Mouse (Mus musculus) erythroid progenitor cell, adult 5-6 weeks (primary cell): ENCODE results near the gene Fam174b. TPM values are rescaled to one million over a fixed set of nuclear protein-coding genes. Genes with fewer than 3 reads are reported as not detected.

Experiments
- ATAC-seq: replicated peaks from 2 replicates; pipeline ENCODE4 v1.8.0; 2016; ENCODE audit warnings: moderate number of reproducible peaks, mild to moderate bottlenecking, moderate TSS enrichment, inconsistent platforms; ENCODE audit not compliant: poor library complexity, low FRiP score, severe bottlenecking
- total RNA-seq, 2 experiments: library from RNA; stranded (forward) in 1 of 2; stranded (reverse) in 1 of 2; fragments of 150-400 nt in 1 of 2; fragments of 186-747, 209-891 nt in 1 of 2; gene quantifications; 2 replicates each; pipeline versions ENCODE4 v1.2.3 to v1.2.4; 2015 to 2017; ENCODE audit warnings: low replicate concordance in 2 of 2

Fam174b gene
- total RNA-seq (2015; ENCODE audit: low replicate concordance) (0.72 and 2.1 TPM in 2 replicates), total RNA-seq (2017; ENCODE audit: low replicate concordance) (0.45 and 0.51 TPM in 2 replicates)

DNA sequence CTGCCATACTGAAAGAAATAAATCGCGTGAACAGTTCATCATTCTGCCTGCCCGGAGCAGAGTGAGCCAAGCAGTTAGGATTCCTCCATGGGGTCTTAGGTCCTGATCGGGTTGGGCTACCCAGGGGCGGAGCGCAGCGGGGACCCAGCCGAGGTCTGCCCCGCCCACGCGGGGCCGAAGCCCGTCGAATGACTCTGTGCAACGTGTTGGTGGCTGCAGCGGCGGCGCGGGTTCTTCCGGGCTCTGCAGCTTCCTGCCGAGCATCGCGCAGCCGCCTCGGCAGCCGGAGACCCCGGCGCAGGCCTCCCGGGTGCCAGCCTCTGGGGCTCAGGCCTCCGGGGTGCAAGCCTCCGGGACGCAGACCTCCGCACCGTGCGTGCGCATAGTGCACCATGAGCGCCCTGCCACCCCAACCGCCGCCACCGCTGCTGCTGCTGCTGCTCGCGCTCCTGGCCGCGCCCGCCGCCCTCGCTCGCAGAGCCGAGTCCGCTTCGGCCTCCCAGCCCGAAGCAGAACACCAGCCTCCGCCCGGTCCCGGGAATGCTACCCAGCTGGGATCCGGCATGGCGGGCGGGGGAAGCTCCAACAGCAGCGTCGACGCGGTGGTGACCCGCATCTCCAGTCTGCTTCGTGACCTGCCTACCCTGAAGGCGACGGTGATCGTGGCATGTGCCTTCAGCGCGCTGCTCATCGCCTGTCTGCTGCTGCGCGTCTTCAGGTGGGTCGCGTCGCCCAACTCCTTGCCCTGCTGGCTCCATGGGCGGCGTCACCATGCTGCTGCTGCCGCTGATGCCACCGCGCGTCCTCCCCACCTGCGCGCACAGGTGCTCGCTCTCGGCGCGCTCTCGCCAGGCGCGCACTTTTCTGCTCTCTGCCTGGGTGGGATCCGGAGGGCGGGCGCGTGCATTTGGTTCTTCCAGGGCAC lies at the start of gene Fam174b:
Gene Fam174b (plus strand): TSS at position 192 of the 925 bp plus-strand sequence.
- no peak for ATAC-seq

DNA sequence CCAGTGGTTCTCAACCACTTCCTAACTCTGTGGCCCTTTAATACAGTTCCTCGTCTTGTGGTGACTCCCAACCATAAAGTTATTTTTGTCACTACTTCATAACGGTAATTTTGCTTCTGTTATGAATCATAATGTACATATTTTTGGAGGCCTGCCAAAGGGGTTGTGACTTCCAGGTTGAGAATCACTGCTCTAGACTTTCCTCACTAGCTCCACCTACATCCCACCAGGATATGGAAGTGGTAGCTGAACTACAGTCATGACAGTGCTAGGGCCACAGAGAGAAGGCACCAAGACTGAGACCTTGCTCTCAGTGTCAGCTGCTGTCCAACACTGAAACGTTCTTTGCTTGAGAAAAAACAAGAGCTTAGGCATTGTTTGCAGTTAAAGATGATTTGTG lies 43.0 kb upstream of the Fam174b start:
- no peak for ATAC-seq

DNA sequence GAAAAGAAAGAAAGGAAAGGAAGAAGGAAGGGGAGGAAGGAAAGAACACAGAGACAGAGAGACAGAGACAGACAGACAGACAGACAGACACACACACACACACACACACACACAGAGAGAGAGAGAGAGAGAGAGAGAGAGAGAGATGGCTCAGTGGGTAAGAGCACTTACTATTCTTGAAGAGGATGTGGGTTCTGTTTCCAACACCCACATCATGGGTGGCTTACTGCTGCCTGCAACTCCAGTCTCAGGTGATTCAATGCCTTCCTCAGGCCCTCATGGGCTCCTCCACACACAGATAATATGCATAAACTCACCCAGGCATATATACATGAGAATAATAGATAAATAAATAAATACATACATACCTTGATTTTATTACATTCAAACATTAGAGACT lies 35.8 kb upstream of the Fam174b start:
- no peak for ATAC-seq

DNA sequence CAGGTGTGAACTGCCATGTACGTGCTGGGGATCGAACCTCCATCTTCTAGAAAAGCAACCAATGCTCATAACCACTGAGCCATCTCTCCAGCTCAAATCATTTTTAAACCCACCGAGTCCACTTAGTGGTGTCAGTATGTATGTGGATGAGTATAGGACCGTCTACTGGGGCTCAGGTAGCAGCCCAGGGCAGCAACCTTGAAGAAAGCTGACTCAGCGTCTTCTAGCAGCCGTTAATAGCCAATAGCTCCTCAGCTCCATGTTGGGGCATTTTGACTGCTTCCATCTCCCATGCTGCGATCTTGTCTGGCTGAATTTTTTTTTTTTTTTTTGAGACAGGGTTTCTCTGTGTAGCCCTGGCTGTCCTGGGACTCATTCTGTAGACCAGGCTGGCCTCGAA lies 26.6 kb upstream of the Fam174b start:
- no peak for ATAC-seq

DNA sequence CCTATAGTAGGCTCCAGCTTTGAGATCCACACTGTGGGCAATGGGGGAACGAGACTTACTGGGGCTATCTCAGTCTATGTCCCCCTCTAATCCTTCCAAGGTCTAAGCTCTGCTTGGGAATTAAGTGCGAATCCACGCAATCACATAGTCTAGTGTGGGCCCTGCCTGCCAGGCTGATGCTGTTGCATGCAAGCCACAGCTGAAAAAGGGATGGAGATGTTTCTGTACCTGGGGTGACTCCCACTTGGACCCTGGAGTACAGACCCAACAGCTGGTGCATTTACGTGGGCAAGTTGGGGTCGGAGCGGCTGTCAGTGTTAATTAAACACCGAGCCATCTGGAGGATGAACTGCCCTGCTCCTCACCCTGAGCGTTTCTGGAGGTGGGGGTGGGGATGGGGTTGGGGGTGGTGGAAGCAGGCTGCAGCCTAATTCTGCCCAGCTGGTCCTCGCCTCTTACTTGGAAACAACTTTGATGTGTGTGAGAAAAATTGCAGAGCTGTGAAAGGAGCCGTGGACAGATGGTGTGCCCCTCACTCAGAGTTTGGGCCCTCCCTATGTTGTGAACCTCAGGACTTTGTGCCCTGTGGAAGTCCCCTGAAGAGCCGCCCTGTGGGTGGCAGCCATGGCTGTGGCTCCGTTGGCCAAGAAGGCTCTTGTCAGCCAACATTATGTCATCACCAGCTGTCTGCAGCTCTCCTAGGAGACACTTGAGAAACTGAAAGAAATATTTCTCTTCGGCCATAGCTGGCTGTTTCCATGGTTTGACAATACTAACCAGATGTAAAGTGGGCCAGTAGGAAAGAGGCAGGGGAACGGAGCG lies 24.0 kb upstream of the Fam174b start:
- ATAC-seq: no peak

DNA sequence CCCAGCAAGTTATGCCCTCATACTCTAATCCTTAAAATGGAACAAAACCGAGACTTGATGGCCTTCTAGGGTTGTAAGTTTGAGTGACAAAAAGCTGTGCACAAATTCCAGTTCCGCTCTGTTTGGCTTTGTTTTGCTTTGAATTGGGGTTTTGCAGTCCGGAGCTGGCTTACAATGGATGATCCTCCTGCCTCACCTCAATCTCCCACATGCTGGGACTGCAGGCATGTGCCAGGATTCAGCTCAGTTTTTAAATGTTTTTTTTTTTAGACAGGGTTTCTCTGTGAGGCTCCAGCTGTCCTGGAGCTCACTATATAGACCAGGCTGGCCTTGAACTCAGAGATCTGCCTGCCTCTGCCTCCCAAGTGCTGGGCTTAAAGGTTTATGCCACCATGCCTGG lies 23.3 kb upstream of the Fam174b start:
- no peak for ATAC-seq

DNA sequence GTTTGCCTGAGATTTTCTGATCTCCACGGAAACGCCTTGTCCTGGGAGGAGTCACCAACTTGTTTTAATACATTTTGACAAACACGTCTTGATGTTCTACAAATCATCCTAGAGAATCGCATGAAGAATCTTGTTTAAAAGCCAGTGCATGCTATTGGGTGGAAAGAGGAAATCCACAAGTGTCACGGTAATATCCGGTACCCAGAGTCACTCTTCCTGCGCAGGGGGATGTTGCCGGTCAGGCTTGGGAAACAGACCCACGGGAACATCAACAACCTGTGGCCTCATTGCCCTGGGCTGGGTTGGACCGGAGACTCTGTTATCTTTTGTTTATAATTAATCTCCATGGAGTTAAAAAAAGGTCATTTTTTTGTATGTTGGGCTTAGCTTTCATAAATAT lies 22.1 kb upstream of the Fam174b start:
- ATAC-seq: no peak

DNA sequence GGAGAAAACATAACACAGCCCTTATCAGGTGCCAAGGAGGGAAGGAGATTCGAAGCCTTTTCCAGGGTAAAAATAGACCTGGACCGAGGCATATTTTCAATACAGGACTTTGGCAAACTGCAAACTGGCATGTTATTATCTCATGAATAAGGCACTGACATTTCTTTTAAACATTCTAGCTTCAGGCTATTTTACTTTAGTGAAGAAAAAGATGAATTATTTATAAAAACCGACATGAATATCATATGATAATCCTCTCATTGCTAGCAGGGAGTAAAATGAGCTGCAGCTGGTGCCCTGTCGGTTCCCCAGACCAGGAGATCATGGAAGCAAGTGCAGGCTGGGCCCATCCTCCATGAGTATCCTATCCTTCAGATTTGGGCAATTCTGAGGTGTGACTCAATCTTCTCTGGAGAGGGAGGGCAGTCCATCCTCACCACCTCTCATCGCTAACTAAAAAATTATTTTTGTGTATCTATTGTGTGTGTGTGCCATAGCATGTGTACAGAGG lies 21.6 kb upstream of the Fam174b start:
- no peak for ATAC-seq

DNA sequence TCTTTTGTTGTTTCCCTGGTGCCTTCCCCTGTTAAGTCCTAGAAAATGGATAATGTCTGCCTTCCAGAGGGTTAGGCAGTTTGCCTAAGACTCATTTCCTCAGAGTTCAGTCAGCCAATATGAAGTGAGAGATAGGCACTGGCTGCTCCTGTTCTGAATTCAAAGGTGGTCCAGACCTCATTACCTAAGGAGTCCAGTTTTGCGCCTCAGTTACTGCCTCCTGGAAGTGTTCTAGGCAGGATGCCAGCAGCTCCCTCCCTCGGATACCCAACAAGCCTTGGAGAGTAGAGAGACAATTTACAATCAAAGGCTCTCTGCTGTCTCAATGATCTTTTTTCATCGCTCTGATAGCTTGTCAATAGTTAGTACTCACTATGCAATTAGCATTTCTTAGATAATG lies 19.1 kb upstream of the Fam174b start:
- no peak for ATAC-seq

DNA sequence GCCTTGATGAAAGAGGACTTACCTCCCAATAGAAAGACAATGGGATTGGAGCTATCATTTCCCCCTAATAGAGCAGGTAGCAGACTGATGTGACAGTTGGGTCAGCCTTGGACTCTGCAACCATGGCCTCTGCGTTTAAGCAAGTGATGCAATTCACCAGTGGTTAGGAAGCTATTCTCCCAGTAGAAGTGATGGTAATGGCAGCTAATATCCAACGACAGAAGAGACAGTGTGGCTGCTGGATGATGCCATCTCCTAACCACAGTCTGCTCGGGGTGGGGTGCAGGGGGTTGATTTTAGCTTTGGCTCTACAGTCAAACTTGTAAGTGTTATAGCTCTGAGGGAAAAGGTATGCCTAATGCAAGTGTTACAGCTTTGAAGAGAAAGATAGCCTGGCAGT lies 18.3 kb upstream of the Fam174b start:
- ATAC-seq: no peak

DNA sequence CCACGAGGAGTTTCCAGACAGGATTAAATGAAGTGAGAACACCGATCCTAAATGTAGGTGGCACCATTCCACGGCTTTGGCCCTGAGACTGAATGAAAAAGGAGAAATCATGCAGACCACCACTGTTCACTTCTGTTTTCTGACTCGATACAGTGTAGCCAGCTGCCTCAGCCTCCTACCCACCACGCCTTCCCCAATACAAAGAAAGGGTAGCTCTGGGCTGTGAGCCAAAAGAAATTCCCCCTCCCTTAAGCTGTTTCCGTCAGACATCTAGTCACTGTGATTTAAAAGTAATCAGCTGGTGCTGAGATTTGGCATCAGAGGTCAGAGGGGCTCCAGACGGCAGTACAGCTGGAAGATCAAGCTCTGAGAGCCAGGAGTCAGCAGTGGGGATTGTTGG lies 10.2 kb upstream of the Fam174b start:
- ATAC-seq: no peak

DNA sequence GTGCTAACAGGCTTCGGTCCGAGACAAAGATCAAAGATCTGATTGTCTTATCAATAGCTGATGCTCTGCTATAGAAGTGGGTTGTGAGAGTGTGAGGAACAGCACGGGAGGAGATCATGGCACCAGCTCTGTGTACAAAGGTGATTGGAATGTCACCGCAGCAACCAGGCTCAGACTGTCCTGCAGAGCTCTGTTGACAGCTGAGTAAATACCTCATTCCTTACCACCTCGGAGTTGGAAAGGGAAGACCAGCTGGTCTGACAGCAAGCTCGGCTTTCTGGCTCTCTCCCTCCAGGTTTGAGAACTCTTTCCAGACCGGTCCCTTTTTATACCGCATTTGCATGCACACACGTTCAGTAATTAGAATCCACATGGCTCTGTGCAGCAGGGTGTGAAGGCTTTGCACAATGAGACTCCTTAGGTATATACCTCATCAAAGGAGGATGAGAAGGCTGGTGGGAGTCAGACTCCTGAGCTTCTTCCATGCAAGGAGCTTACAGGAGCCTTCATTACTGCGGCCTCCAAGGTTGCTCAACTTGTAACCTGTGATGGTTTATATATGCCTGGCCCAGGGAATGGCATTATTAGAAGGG lies 9.6 kb upstream of the Fam174b start:
- ATAC-seq: no peak

DNA sequence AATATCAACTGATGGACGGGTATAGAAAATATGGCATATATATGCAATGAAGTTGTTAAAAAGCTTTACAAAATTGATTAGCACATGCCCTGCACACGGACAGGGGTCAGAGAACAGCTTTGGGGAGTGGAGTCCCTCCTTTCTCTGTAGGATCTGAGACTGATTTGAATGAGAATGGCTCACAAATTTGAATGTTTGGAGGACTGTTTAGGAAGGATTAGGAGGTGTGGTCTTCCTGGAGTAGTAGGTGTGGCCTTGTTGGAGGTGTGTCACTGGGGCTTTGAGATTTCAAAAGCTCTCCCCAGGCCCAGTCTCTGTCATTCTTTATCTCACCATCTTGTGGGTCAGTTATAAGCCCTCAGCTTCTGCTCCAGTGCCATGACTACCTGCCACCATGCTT lies 4.1 kb upstream of the Fam174b start:
- ATAC-seq: no peak

DNA sequence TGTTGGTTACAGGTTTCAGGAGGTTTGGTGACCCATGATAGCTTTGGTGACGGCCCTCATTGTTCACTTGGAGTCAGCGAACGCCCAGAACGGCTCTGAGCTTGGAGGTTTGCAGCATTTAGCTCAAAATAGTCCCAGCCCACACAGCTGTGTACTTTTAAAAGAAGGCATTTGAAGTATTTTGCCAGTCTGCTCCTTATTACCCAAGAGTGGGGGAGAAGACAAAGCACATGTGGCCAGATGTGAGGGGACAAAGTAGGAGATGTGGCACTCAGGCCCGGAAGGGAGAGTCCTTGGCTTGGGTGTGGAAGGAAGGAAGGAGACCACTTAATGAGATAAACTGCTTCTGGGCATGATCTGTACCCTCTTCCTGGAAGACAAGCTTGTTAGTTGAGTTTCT lies 1.3 kb downstream of the Fam174b start:
- no peak for ATAC-seq

DNA sequence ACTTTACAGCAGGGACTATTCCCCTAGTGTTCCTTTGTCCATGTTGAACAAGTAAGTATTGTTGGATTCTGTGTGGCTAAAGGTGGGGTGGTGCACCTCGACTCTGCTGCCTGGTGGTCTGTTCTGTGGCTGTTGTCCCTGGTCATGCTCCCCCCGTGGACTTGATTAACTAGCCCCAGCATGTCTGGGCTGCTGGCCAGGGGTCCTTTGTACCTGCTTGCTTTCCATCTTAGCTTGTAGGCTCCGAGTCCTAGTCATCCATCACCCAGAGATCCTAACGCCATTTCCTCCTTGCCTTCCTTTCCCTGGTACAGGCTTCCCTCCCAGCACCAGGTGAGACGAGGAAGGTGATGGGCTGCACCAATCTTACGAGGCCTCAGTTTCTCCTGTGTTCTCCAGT lies 1.7 kb downstream of the Fam174b start:
- no peak for ATAC-seq

DNA sequence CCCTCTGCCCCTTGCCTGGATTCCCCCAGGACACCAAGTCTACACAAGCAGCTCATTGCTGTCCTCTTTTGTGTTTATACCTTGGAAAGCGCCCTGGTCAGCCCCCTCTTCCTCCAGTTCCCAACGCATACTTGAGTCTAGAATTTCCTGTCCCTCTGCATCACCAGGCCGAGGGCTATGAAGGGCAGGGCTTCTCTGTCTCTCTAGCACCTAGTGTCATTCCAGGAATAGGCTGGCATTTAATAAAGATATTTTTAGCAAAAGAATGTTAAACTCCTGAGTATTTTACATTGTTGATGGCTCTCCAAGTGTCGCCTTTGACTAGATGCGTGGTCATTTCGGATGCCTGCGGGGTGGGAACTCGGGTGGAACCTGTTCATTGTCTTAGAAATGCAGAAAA lies 3.0 kb downstream of the Fam174b start:
- no peak for ATAC-seq

DNA sequence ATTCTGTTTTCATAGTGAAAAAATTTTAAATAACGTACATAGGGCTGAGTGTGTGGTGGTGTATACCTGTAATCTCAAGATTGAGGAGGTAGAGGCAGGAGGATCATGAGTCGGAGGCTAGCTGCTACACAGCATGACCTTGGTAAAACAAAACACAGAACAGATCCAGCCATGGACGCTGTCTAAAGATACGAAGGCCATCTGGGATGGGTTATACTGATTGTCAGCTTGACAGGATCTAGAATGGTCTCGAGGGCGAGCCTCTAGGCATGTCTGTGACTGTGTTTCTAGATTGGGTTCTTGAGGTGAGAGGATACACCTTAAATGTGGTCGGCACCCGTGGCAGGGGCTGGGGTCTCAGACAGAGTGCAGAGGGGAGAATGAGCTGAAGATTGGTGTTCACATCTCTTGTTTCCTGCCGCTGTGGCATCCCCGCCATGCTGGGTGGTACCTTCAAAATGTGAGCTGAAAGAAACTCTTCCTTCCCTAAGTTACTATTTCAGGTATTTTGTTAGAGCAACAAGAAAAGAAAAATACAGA lies 3.8 kb downstream of the Fam174b start:
- ATAC-seq: no peak

DNA sequence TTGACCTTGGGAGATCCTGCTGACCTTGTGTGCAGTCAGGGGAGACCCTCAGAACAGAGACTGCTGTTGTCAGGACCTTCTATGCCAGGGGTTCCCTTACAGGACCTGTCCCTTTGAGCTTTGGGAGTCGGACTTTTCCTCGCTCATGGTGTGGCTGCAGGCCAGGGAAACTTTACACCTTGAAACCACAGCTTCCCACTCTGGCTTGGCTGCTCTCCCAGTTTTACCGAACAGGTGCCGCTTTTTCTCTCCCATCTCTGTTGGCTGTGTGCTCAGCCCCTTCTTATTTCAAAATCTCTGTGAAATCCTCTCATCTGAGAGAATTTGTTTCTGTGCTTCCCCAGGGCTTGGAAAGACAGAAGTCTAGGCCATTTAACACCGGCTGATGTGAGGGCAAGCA lies 5.8 kb downstream of the Fam174b start:
- ATAC-seq: no peak

DNA sequence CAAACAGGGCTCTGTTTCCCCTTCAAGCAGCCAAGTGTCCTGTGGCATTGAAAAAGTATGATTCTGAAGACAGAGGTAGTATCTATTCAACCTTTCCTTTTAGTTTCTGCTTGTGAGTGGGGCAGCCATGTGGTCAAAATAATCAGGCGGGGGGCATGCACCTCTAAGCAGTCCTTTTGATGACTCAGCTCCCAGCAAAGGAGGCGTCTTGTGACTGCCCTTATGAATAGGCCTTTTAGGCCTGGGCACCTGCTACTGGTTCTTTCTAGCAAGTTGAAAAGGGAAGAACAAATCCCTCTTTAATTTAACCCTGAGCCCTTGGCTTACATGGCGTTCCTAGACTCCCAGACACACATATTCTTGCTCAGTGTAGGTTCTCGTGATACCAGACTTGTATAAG lies 6.7 kb downstream of the Fam174b start:
- no peak for ATAC-seq

DNA sequence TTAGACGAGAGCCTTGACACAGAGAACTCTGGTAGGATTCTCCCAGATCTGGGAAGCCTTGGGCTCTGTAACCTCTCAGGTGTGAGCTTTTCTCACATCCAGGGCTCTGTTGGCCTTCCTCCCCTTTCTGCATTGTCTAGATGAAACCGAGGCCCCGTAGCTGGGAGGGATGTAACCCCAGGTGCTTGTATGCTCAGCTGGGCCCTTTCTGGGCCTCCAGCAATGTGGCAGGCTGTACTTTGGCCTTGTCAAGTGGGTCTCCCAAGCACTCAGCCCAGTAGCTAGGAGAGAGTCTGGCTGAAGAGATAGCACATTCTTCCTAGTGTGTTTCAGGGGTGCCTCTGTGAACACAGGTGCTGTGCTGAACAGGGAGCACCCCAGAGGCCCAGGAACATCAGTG lies 7.4 kb downstream of the Fam174b start:
- no peak for ATAC-seq
